Mouse (Mus musculus) layer of hippocampus, adult 8-10 months (tissue): Measurements from ENCODE around the gene Epha1. TPM values are rescaled to one million over a fixed set of nuclear protein-coding genes. Genes with fewer than 3 reads are reported as not detected.

Experiments
- DNase-seq, 2 experiments: peaks; one replicate each; pipeline ENCODE4 v3.0.0; 2022; ENCODE audit warnings: low spot score in 2 of 2
- total RNA-seq, 4 experiments: library from RNA; stranded (reverse); gene quantifications; 2 replicates each; pipeline ENCODE4 v1.2.4; 2022

Epha1 gene
- total RNA-seq, 4 experiments from 2014 or later: 0.14 to 0.36 (median 0.15) TPM

- DNase-seq: peak; percentile 45 to 63
These were observed 48.4 kb downstream of the Epha1 start, which contains the start of gene Fam131b for GRCm38 (mm10) chr6:42324482-42325267. Gene Fam131b, minus strand, starts transcription at chr6:42324643.

- DNase-seq: peak in 1 of 2 experiments; percentile 22
These were observed 49.0 kb downstream of the Epha1 start for GRCm38 (mm10) chr6:42324067-42324481.

GRCm38 (mm10) chr6:42323371-42324066, 49.5 kb downstream of the Epha1 start:
- DNase-seq: no peak

- DNase-seq: no peak
These were observed 54.8 kb downstream of the Epha1 start for GRCm38 (mm10) chr6:42318293-42318692.

- DNase-seq: no peak
These were observed 62.5 kb downstream of the Epha1 start for GRCm38 (mm10) chr6:42310427-42311053.

GRCm38 (mm10) chr6:42309816-42310378, 63.2 kb downstream of the Epha1 start:
- DNase-seq: no peak

Other genes with a start within 250 kb of the Epha1 start
- not detected for gene Tas2r139, start 232.3 kb downstream of the Epha1 start, total RNA-seq
- gene Tas2r144, start 157.9 kb downstream of the Epha1 start, total RNA-seq: not detected
- gene Gstk1, start 127.3 kb downstream of the Epha1 start, total RNA-seq: 10 to 100 TPM in 2 of 4 experiments, 1 to 10 TPM in 2; 7.5 to 12.2 (median 10.3) TPM
- gene Tmem139, start 111.3 kb downstream of the Epha1 start, total RNA-seq: not detected
- gene Casp2, start 108.3 kb downstream of the Epha1 start, total RNA-seq: 10 to 100 TPM; 22.1 to 26.1 (median 22.7) TPM
- 1 to 10 TPM; 2.9 to 4.3 (median 3.4) TPM for gene Clcn1, start 86.6 kb downstream of the Epha1 start, total RNA-seq
- gene Fam131b, start 48.6 kb downstream of the Epha1 start, total RNA-seq: 10 to 100 TPM; 72.3 to 80.0 (median 75.9) TPM
- 10 to 100 TPM; 36.5 to 52.5 (median 44.5) TPM for gene Zyx, start 23.6 kb downstream of the Epha1 start, total RNA-seq
- gene Tas2r143, start 27.0 kb upstream of the Epha1 start, total RNA-seq: not detected
- under 1 TPM in 1 of 4 experiments, not detected in 3; 0.29 TPM for gene Tas2r135, start 32.2 kb upstream of the Epha1 start, total RNA-seq
- not detected for gene Tas2r126, start 61.3 kb upstream of the Epha1 start, total RNA-seq
- not detected for gene Olfr458, start 91.9 kb upstream of the Epha1 start, total RNA-seq
- not detected for gene Olfr457, start 103.1 kb upstream of the Epha1 start, total RNA-seq
- not detected for gene Olfr456, start 113.9 kb upstream of the Epha1 start, total RNA-seq
- not detected for gene Olfr455, start 174.3 kb upstream of the Epha1 start, total RNA-seq
- not detected for gene Tcaf3, start 224.4 kb upstream of the Epha1 start, total RNA-seq